Mouse (Mus musculus) olfactory bulb, adult 2 months (tissue): ENCODE measurements at regions not wholly inside any gene's neighbourhood (a gene's known extent, or its start where the extent isn't known, plus 50 kb on each side); places are given as distances from the start of the nearest gene placed in this dataset.

Experiments
- CTCF ChIP-seq: fragments of 200-500 bp; IDR thresholded peaks from 2 replicates; pipeline ENCODE4 v1.5.1; 2012; ENCODE audit warnings: low read depth, mild to moderate bottlenecking, low read length, moderate library complexity; ENCODE audit not compliant: insufficient read depth
- POLR2A ChIP-seq: fragments of 200-500 bp; IDR thresholded peaks from 2 replicates; pipeline ENCODE4 v1.6.1; 2012; ENCODE audit warnings: mild to moderate bottlenecking, low read depth, low read length, moderate library complexity; ENCODE audit not compliant: insufficient read depth

DNA sequence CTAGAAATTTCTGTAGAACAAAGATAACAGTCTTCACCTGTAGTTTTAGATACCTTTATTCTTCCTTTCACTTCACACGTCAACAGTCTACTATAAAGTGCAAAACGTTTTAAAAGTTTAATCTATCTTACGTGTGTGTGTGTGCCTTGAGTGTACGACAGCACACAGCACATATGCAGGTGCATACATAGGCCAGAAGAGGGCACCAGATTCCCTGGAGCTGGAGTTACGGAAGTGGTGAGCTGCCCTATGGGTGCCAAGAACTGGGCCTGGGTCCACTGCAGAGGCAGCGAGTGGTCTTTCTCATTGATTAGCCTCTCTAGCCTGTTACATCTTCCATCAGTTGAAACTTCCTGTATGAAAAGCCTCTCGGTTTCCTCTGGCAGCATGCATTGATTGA, 285.5 kb upstream of the Dio3 start:
- no peak for TF ChIP-seq CTCF
- TF ChIP-seq POLR2A = no peak
